Mouse (Mus musculus): ENCODE results near the gene Rnf167.
A peak's percentile ranks its signal among the peaks of the same experiment; 100 is the strongest.

- TF ChIP-seq POLR2A (IDR thresholded peaks at IDR 0.05; ENCODE audit: insufficient read length, low read depth), result peak; percentile 27
- TF ChIP-seq REST (IDR thresholded peaks at IDR 0.05; ENCODE audit: insufficient read depth, insufficient read length), result no peak
- no peak for TF ChIP-seq CEBPB (IDR thresholded peaks at IDR 0.05; ENCODE audit: insufficient read depth, poor library complexity, severe bottlenecking)
- peak; percentile 18 for TF ChIP-seq TCF12 (IDR thresholded peaks at IDR 0.05; ENCODE audit: insufficient read depth, poor library complexity, severe bottlenecking)
- TF ChIP-seq TCF3 (IDR thresholded peaks at IDR 0.05; ENCODE audit: insufficient read length, low read depth), result no peak
- TF ChIP-seq MYOG (IDR thresholded peaks at IDR 0.05; ENCODE audit: control insufficient read depth in 1 of 3, insufficient read depth in 1 of 3, insufficient read length in 2 of 3, low read depth in 2 of 3), result peak; percentile 67 to 95 (median 94)
- no peak for TF ChIP-seq POLR2AphosphoS2 (IDR thresholded peaks at IDR 0.05; ENCODE audit: insufficient read length, low read depth)
- no peak for TF ChIP-seq USF1 (IDR thresholded peaks at IDR 0.05; ENCODE audit: low read depth)
- no peak for TF ChIP-seq E2F4 (IDR thresholded peaks at IDR 0.05; ENCODE audit: insufficient read depth)
- no peak for TF ChIP-seq MAX (IDR thresholded peaks at IDR 0.05; ENCODE audit: low read depth)
- TF ChIP-seq MYOD1 (IDR thresholded peaks at IDR 0.05; ENCODE audit: control insufficient read depth in 1 of 3, insufficient read length in 2 of 3, low read depth in 2 of 3), result peak in 2 of 3 experiments; percentile 84 to 94
These were observed 24.8 kb upstream of the Rnf167 start for GRCm38 (mm10) chr11:70621972-70622814.

Measured in myocyte (in vitro differentiated cells).